Mouse (Mus musculus): ENCODE data around the gene Sorl1. TPM values are rescaled to one million over a fixed set of nuclear protein-coding genes. Genes with fewer than 3 reads are reported as not detected.
"Not testable (repeated sequence)": the region's sequence is repeated elsewhere in the genome, so short reads cannot be mapped to it uniquely, and the experiment has no call there.

Sorl1 gene
- polyA plus RNA-seq, 1 experiment from 2014 or later, result 7.1 TPM

- Histone ChIP-seq H3K4me1 (replicated peaks; ENCODE audit: control insufficient read depth, insufficient read depth) (no peaks in the 10 kb centered on the region), H3K4me3 (ENCODE audit: low read depth, low read length) (no peak overlapping the region), H3K36me3 (ENCODE audit: control insufficient read depth, insufficient read depth, low read length) (no peaks in the 10 kb centered on the region), H3K4me2 (replicated peaks; ENCODE audit: low read depth) (no peak overlapping the region), H3K27ac (replicated peaks) (no peak overlapping the region), H3K9me3 (ENCODE audit: control insufficient read depth, low read length) (no peaks in the 10 kb centered on the region), H3K9ac (ENCODE audit: low read length) (no peak overlapping the region), H3K27me3 (ENCODE audit: control insufficient read depth, insufficient read depth, low read length) (no peaks in the 10 kb centered on the region)
- 90% methylated on average over 1 of the region's 1 CpGs for WGBS
- TF ChIP-seq CTCF (IDR thresholded peaks at IDR 0.05; ENCODE audit: low read depth) (no peak), EP300 (optimal IDR thresholded peaks at IDR 0.05) (no peak)
- ATAC-seq (ENCODE audit: low FRiP score, low TSS enrichment) (no peak), DNase-seq (ENCODE audit: low spot score) (no peak)
These were observed 58.3 kb downstream of the Sorl1 start for GRCm38 (mm10) chr9:42065756-42066155.

- DNase-seq (ENCODE audit: low spot score), result no peak
- H3K9me3 ChIP-seq (ENCODE audit: control insufficient read depth, low read length), result no peaks in the 10 kb centered on the region
- H3K9ac ChIP-seq (ENCODE audit: low read length), result no peak overlapping the region
- ATAC-seq (ENCODE audit: low FRiP score, low TSS enrichment), result no peak
- H3K4me2 ChIP-seq (replicated peaks; ENCODE audit: low read depth), result no peak overlapping the region
- H3K36me3 ChIP-seq (ENCODE audit: control insufficient read depth, insufficient read depth, low read length), result no peaks in the 10 kb centered on the region
- no peaks in the 10 kb centered on the region for H3K27me3 ChIP-seq (ENCODE audit: control insufficient read depth, insufficient read depth, low read length)
- no peak overlapping the region for H3K4me3 ChIP-seq (ENCODE audit: low read depth, low read length)
- no peak for TF ChIP-seq CTCF (IDR thresholded peaks at IDR 0.05; ENCODE audit: low read depth)
- TF ChIP-seq EP300 (optimal IDR thresholded peaks at IDR 0.05), result no peak
- 75% methylated on average over 4 of the region's 4 CpGs for WGBS
- H3K4me1 ChIP-seq (replicated peaks; ENCODE audit: control insufficient read depth, insufficient read depth), result no peaks in the 10 kb centered on the region
- no peak overlapping the region for H3K27ac ChIP-seq (replicated peaks)
These were observed 60.7 kb downstream of the Sorl1 start for GRCm38 (mm10) chr9:42063391-42063790.

GRCm38 (mm10) chr9:42062269-42062668, 61.8 kb downstream of the Sorl1 start:
- no peak for DNase-seq (ENCODE audit: low spot score)

GRCm38 (mm10) chr9:42059006-42059405, 65.1 kb downstream of the Sorl1 start:
- DNase-seq (ENCODE audit: low spot score), result not testable (repeated sequence)

More at GRCm38 (mm10) chr9:42062269-42062668, 61.8 kb downstream of the Sorl1 start:
- Histone ChIP-seq H3K27me3 (ENCODE audit: control insufficient read depth, insufficient read depth, low read length) (no peaks in the 10 kb centered on the region), H3K4me1 (replicated peaks; ENCODE audit: control insufficient read depth, insufficient read depth) (no peaks in the 10 kb centered on the region), H3K27ac (replicated peaks) (no peak overlapping the region), H3K36me3 (ENCODE audit: control insufficient read depth, insufficient read depth, low read length) (no peaks in the 10 kb centered on the region), H3K4me3 (ENCODE audit: low read depth, low read length) (no peak overlapping the region), H3K9ac (ENCODE audit: low read length) (no peak overlapping the region), H3K9me3 (ENCODE audit: control insufficient read depth, low read length) (no peaks in the 10 kb centered on the region), H3K4me2 (replicated peaks; ENCODE audit: low read depth) (no peak overlapping the region)
- ATAC-seq (ENCODE audit: low FRiP score, low TSS enrichment), result no peak
- TF ChIP-seq EP300 (optimal IDR thresholded peaks at IDR 0.05) (no peak), CTCF (IDR thresholded peaks at IDR 0.05; ENCODE audit: low read depth) (no peak)
- 90% methylated on average over 8 of the region's 8 CpGs for WGBS

GRCm38 (mm10) chr9:42056591-42056990, 67.5 kb downstream of the Sorl1 start:
- Histone ChIP-seq H3K9ac (ENCODE audit: low read length) (no peak overlapping the region), H3K9me3 (ENCODE audit: control insufficient read depth, low read length) (no peaks in the 10 kb centered on the region), H3K27ac (replicated peaks) (no peak overlapping the region), H3K36me3 (ENCODE audit: control insufficient read depth, insufficient read depth, low read length) (no peaks in the 10 kb centered on the region), H3K4me3 (ENCODE audit: low read depth, low read length) (no peak overlapping the region), H3K4me1 (replicated peaks; ENCODE audit: control insufficient read depth, insufficient read depth) (no peaks in the 10 kb centered on the region; the same call in 1 of the 2 replicates), H3K4me2 (replicated peaks; ENCODE audit: low read depth) (no peak overlapping the region), H3K27me3 (ENCODE audit: control insufficient read depth, insufficient read depth, low read length) (no peaks in the 10 kb centered on the region)
- DNase-seq (ENCODE audit: low spot score), result no peak
- WGBS, result 90% methylated on average over 5 of the region's 5 CpGs
- TF ChIP-seq CTCF (IDR thresholded peaks at IDR 0.05; ENCODE audit: low read depth), result no peak
- TF ChIP-seq EP300 (optimal IDR thresholded peaks at IDR 0.05), result no peak
- no peak for ATAC-seq (ENCODE audit: low FRiP score, low TSS enrichment)

More at GRCm38 (mm10) chr9:42059006-42059405, 65.1 kb downstream of the Sorl1 start:
- not testable (repeated sequence) for H3K4me1 ChIP-seq (replicated peaks; ENCODE audit: control insufficient read depth, insufficient read depth); H3K4me3 ChIP-seq (ENCODE audit: low read depth, low read length); H3K36me3 ChIP-seq (ENCODE audit: control insufficient read depth, insufficient read depth, low read length); H3K9ac ChIP-seq (ENCODE audit: low read length); H3K27me3 ChIP-seq (ENCODE audit: control insufficient read depth, insufficient read depth, low read length); H3K4me2 ChIP-seq (replicated peaks; ENCODE audit: low read depth); ATAC-seq (ENCODE audit: low FRiP score, low TSS enrichment); H3K27ac ChIP-seq (replicated peaks); H3K9me3 ChIP-seq (ENCODE audit: control insufficient read depth, low read length)
- 93% methylated on average over 2 of the region's 2 CpGs for WGBS

GRCm38 (mm10) chr9:42055378-42055777, 68.7 kb downstream of the Sorl1 start:
- no peaks in the 10 kb centered on the region for H3K27me3 ChIP-seq (ENCODE audit: control insufficient read depth, insufficient read depth, low read length)
- TF ChIP-seq CTCF (IDR thresholded peaks at IDR 0.05; ENCODE audit: low read depth) (no peak), EP300 (optimal IDR thresholded peaks at IDR 0.05) (no peak)
- H3K27ac ChIP-seq (replicated peaks), result no peak overlapping the region
- no peak overlapping the region for H3K4me3 ChIP-seq (ENCODE audit: low read depth, low read length)
- H3K9ac ChIP-seq (ENCODE audit: low read length), result no peak overlapping the region
- WGBS, result 79% methylated on average over 4 of the region's 4 CpGs
- no peaks in the 10 kb centered on the region; the same call in 1 of the 2 replicates for H3K4me1 ChIP-seq (replicated peaks; ENCODE audit: control insufficient read depth, insufficient read depth)
- no peaks in the 10 kb centered on the region for H3K9me3 ChIP-seq (ENCODE audit: control insufficient read depth, low read length)
- DNase-seq (ENCODE audit: low spot score) (no peak), ATAC-seq (ENCODE audit: low FRiP score, low TSS enrichment) (no peak)
- H3K36me3 ChIP-seq (ENCODE audit: control insufficient read depth, insufficient read depth, low read length), result no peaks in the 10 kb centered on the region
- H3K4me2 ChIP-seq (replicated peaks; ENCODE audit: low read depth), result no peak overlapping the region

Measured in stomach, postnatal 0 days (tissue).